Mouse (Mus musculus): ENCODE measurements around the gene Ptpdc1.

DNA sequence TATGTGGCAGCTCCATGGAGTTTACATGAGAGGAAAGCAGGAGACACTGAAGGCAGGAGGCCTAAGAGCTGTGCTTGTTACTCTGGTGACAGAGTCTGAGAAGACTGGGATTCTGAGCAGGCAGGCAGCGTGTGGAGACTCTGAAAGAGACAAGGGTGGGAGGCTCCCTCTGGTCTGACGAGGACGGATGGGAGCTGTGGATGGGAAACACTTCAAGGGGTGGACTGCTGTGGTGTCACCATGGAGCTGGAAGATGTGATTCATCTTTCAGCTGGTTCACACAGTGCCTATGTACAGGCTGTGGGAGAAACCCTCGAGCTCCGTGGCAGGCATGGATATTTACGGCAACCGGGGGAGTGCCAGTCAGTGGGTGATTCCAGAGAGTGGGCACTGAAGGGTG lies 30.9 kb downstream of the Ptpdc1 start:
- TF ChIP-seq POLR2A (IDR thresholded peaks at IDR 0.05; ENCODE audit: insufficient read depth, low read depth, low read length) (no peak), EP300 (IDR thresholded peaks at IDR 0.05; ENCODE audit: insufficient read depth, low read depth, low read length) (no peak)

All from heart, adult 2 months (tissue).